Mouse (Mus musculus): ENCODE measurements around the gene Ufd1. TPM values are rescaled to one million over a fixed set of nuclear protein-coding genes. Genes with fewer than 3 reads are reported as not detected.
A peak's percentile ranks its signal among the peaks of the same experiment; 100 is the strongest.

Ufd1 gene
- polyA plus RNA-seq, 2 experiments = 19.3 to 29.8 TPM

GRCm38 (mm10) chr16:18809001-18809400, 2.6 kb upstream of the Ufd1 start:
- no peak overlapping the region for H3K27ac ChIP-seq
- no peaks in the 10 kb centered on the region for H3K9me3 ChIP-seq (ENCODE audit: control insufficient read depth, low read length)
- H3K4me2 ChIP-seq (ENCODE audit: low read depth) = 0 out of 2 replicates have a peak overlapping the region, but pooled peaks have one; percentile 7
- H3K4me3 ChIP-seq (ENCODE audit: insufficient read depth in 1 of 2, low read depth in 2 of 2, low read length in 2 of 2) = no peak overlapping the region
- peaks cover 55% of the 10 kb centered on the region for H3K36me3 ChIP-seq (replicated peaks; ENCODE audit: control insufficient read depth, insufficient read depth, low read depth)
- no peaks in the 10 kb centered on the region for H3K27me3 ChIP-seq (ENCODE audit: control insufficient read depth, insufficient read depth, low read length)
- no peak overlapping the region for H3K9ac ChIP-seq (replicated peaks)
- H3K4me1 ChIP-seq (replicated peaks; ENCODE audit: control insufficient read depth in 2 of 2, insufficient read depth in 2 of 2, low read length in 1 of 2) = peaks cover 12 to 16% of the 10 kb centered on the region in 2 experiments; a peak in 3 of 4 replicates
- WGBS (ENCODE audit: insufficient replicate concordance) = 82% methylated on average over 5 of the region's 5 CpGs
- no peak for TF ChIP-seq EP300 (IDR thresholded peaks at IDR 0.05; ENCODE audit: low read depth)
- no peak for TF ChIP-seq CTCF (IDR thresholded peaks at IDR 0.05; ENCODE audit: low read depth)
- no peak for ATAC-seq (ENCODE audit: insufficient read depth)
- DNase-seq (ENCODE audit: low read depth in 3 of 3, low spot score in 3 of 3) = no peak

GRCm38 (mm10) chr16:18811032-18811431, 547 bp upstream of the Ufd1 start:
- Histone ChIP-seq H3K9ac (replicated peaks) (peak overlapping the region; percentile 80), H3K4me1 (replicated peaks; ENCODE audit: control insufficient read depth in 2 of 2, insufficient read depth in 2 of 2, low read length in 1 of 2) (peaks cover 12 to 16% of the 10 kb centered on the region in 2 experiments; a peak in 3 of 4 replicates), H3K36me3 (replicated peaks; ENCODE audit: control insufficient read depth, insufficient read depth, low read depth) (peaks cover 50% of the 10 kb centered on the region), H3K27me3 (ENCODE audit: control insufficient read depth, insufficient read depth, low read length) (no peaks in the 10 kb centered on the region), H3K9me3 (ENCODE audit: control insufficient read depth, low read length) (no peaks in the 10 kb centered on the region), H3K4me2 (ENCODE audit: low read depth) (peak overlapping the region; percentile 97), H3K27ac (peak overlapping the region; percentile 52), H3K4me3 (ENCODE audit: insufficient read depth in 1 of 2, low read depth in 2 of 2, low read length in 2 of 2) (peak overlapping the region; percentile 94 to 100)
- TF ChIP-seq EP300 (IDR thresholded peaks at IDR 0.05; ENCODE audit: low read depth) (no peak), CTCF (IDR thresholded peaks at IDR 0.05; ENCODE audit: low read depth) (no peak)
- ATAC-seq (ENCODE audit: insufficient read depth) (peak; percentile 62), DNase-seq (ENCODE audit: low read depth in 3 of 3, low spot score in 3 of 3) (peak in 1 of 3 experiments; percentile 17)
- WGBS (ENCODE audit: insufficient replicate concordance) = 5% methylated on average over 5 of the region's 5 CpGs

GRCm38 (mm10) chr16:18812385-18812910, 869 bp downstream of the Ufd1 start:
- ATAC-seq (ENCODE audit: insufficient read depth) (peak; percentile 36), DNase-seq (ENCODE audit: low read depth in 3 of 3, low spot score in 3 of 3) (no peak)
- Histone ChIP-seq H3K9ac (replicated peaks) (peak overlapping the region; percentile 88), H3K4me3 (ENCODE audit: insufficient read depth in 1 of 2, low read depth in 2 of 2, low read length in 2 of 2) (peak overlapping the region; percentile 94 to 100), H3K9me3 (ENCODE audit: control insufficient read depth, low read length) (no peaks in the 10 kb centered on the region), H3K27me3 (ENCODE audit: control insufficient read depth, insufficient read depth, low read length) (no peaks in the 10 kb centered on the region), H3K27ac (peak overlapping the region; percentile 86), H3K36me3 (replicated peaks; ENCODE audit: control insufficient read depth, insufficient read depth, low read depth) (peaks cover 37% of the 10 kb centered on the region), H3K4me2 (ENCODE audit: low read depth) (peak overlapping the region; percentile 97), H3K4me1 (replicated peaks; ENCODE audit: control insufficient read depth in 2 of 2, insufficient read depth in 2 of 2, low read length in 1 of 2) (peaks cover 12 to 16% of the 10 kb centered on the region in 2 experiments; a peak in 3 of 4 replicates)
- WGBS (ENCODE audit: insufficient replicate concordance) = 1% methylated on average over 31 of the region's 31 CpGs
- TF ChIP-seq EP300 (IDR thresholded peaks at IDR 0.05; ENCODE audit: low read depth) (no peak), CTCF (IDR thresholded peaks at IDR 0.05; ENCODE audit: low read depth) (no peak)

DNA sequence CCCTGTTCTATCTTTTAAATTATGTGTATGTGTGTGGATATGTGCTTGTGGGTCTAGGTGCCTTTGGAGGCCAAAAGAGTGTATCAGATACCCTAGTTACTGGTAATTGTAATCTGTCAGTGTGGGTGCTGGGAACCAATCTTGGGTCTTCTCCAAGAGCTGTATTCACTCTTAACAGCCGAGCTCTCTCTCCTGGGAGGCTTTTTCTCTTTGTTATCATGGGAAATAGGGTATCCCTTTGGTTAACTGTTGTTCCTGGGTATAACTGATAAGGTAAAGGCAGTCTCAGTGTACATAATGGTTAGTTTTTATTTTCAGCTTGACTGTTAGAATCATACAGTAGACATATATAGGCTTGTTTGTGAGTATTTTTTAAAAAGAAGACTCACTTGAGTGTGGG, 10.8 kb downstream of the Ufd1 start:
- Histone ChIP-seq H3K9me3 (ENCODE audit: control insufficient read depth, low read length) (no peaks in the 10 kb centered on the region), H3K36me3 (replicated peaks; ENCODE audit: control insufficient read depth, insufficient read depth, low read depth) (peaks cover 82% of the 10 kb centered on the region), H3K9ac (replicated peaks) (no peak overlapping the region), H3K27ac (no peak overlapping the region), H3K4me2 (ENCODE audit: low read depth) (no peak overlapping the region), H3K4me3 (ENCODE audit: insufficient read depth in 1 of 2, low read depth in 2 of 2, low read length in 2 of 2) (no peak overlapping the region), H3K27me3 (ENCODE audit: control insufficient read depth, insufficient read depth, low read length) (no peaks in the 10 kb centered on the region), H3K4me1 (replicated peaks; ENCODE audit: control insufficient read depth in 2 of 2, insufficient read depth in 2 of 2, low read length in 1 of 2) (peaks cover 0 to 7% of the 10 kb centered on the region in 2 experiments; a peak in 3 of 4 replicates)
- 28% methylated on average over 1 of the region's 1 CpGs for WGBS (ENCODE audit: insufficient replicate concordance)
- peak; percentile 43; the same call in 1 of the 2 replicates for TF ChIP-seq EP300 (IDR thresholded peaks at IDR 0.05; ENCODE audit: low read depth)
- no peak for TF ChIP-seq CTCF (IDR thresholded peaks at IDR 0.05; ENCODE audit: low read depth)
- DNase-seq (ENCODE audit: low read depth in 3 of 3, low spot score in 3 of 3) (no peak), ATAC-seq (ENCODE audit: insufficient read depth) (peak; percentile 52)

GRCm38 (mm10) chr16:18822925-18823324, 11.3 kb downstream of the Ufd1 start:
- TF ChIP-seq CTCF (IDR thresholded peaks at IDR 0.05; ENCODE audit: low read depth) (no peak), EP300 (IDR thresholded peaks at IDR 0.05; ENCODE audit: low read depth) (no peak)
- no peaks in the 10 kb centered on the region for H3K27me3 ChIP-seq (ENCODE audit: control insufficient read depth, insufficient read depth, low read length)
- H3K4me2 ChIP-seq (ENCODE audit: low read depth) = no peak overlapping the region
- H3K4me1 ChIP-seq (replicated peaks; ENCODE audit: control insufficient read depth in 2 of 2, insufficient read depth in 2 of 2, low read length in 1 of 2) = peaks cover 0 to 7% of the 10 kb centered on the region in 2 experiments; a peak in 3 of 4 replicates
- H3K36me3 ChIP-seq (replicated peaks; ENCODE audit: control insufficient read depth, insufficient read depth, low read depth) = peaks cover 84% of the 10 kb centered on the region
- no peak for DNase-seq (ENCODE audit: low read depth in 3 of 3, low spot score in 3 of 3)
- no peak overlapping the region for H3K9ac ChIP-seq (replicated peaks)
- no peak for ATAC-seq (ENCODE audit: insufficient read depth)
- no peaks in the 10 kb centered on the region for H3K9me3 ChIP-seq (ENCODE audit: control insufficient read depth, low read length)
- H3K27ac ChIP-seq = no peak overlapping the region
- no peak overlapping the region for H3K4me3 ChIP-seq (ENCODE audit: insufficient read depth in 1 of 2, low read depth in 2 of 2, low read length in 2 of 2)
- 61% methylated on average over 4 of the region's 4 CpGs for WGBS (ENCODE audit: insufficient replicate concordance)

Measured in liver, embryonic 14.5 days (tissue).